Mouse (Mus musculus) stomach, embryonic 14.5 days (tissue): Measurements from ENCODE around the gene Prickle1. TPM values are rescaled to one million over a fixed set of nuclear protein-coding genes. Genes with fewer than 3 reads are reported as not detected.

Experiments used
- ATAC-seq: fragments of 200-750 bp; cut with Nextera tagmentation; 2 replicates; pipeline ENCODE4 v1.8.0; 2017; ENCODE audit warnings: low read depth, moderate TSS enrichment; ENCODE audit not compliant: insufficient number of reproducible peaks, insufficient read depth, low FRiP score
- H3K27ac ChIP-seq: fragments of 300-500 bp; sonication (generic); 2 replicates; pipeline ENCODE4 v1.5.1; 2014; ENCODE audit warnings: mild to moderate bottlenecking, low read length, moderate library complexity, mixed read lengths
- H3K27me3 ChIP-seq: fragments of 300-500 bp; sonication (generic); 2 replicates; pipeline ENCODE4 v1.6.1; 2014; ENCODE audit warnings: low read length, control low read depth, mixed read lengths; ENCODE audit not compliant: control insufficient read depth, insufficient read depth
- H3K36me3 ChIP-seq: fragments of 300-500 bp; sonication (generic); 2 replicates; pipeline ENCODE4 v1.6.1; 2014; ENCODE audit warnings: mild to moderate bottlenecking, control low read depth, low read length, moderate library complexity, mixed read lengths; ENCODE audit not compliant: control insufficient read depth, insufficient read depth
- H3K4me1 ChIP-seq: fragments of 300-500 bp; sonication (generic); 2 replicates; pipeline ENCODE4 v1.6.1; 2014; ENCODE audit warnings: low read length, control low read depth, mixed read lengths; ENCODE audit not compliant: control insufficient read depth, insufficient read depth
- H3K4me2 ChIP-seq: fragments of 300-500 bp; sonication (generic); replicated peaks from 2 replicates; pipeline ENCODE4 v1.6.1; 2014; ENCODE audit warnings: low read depth, low read length, control low read depth
- H3K4me3 ChIP-seq: fragments of 300-500 bp; sonication (generic); 2 replicates; pipeline ENCODE4 v1.5.1; 2014; ENCODE audit warnings: low read depth, low read length, control low read depth
- H3K9ac ChIP-seq: fragments of 300-500 bp; sonication (generic); replicated peaks from 2 replicates; pipeline ENCODE4 v1.6.1; 2014; ENCODE audit warnings: low read depth, mild to moderate bottlenecking, control low read depth, low read length, moderate library complexity, mixed read lengths
- H3K9me3 ChIP-seq: fragments of 300-500 bp; sonication (generic); 2 replicates; pipeline ENCODE4 v1.6.1; 2016; ENCODE audit warnings: low read depth, low read length, control low read depth; ENCODE audit not compliant: control insufficient read depth
- WGBS: fragments of 180-500 bp; shearing (Covaris S2); extraction: QIAGEN DNeasy Blood & Tissue Kit; methylation state at CpG from one replicate; pipeline ENCODE4 v1.1.7; 2014; 5-methylcytosine and 5-hydroxymethylcytosine counted together
- polyA plus RNA-seq: library from polyadenylated mRNA; unstranded; fragments of >200 nt; fragmentation: Nextera tagmentation; extraction: Ambion mirVana; gene quantifications from 2 replicates; pipeline ENCODE4 v1.2.1, GENCODE M21; 2014

The Prickle1 gene
- polyA plus RNA-seq, 1 experiment from 2014 or later: 23.6 TPM

GRCm38 (mm10) chr15:93602850-93603249 is 7.2 kb upstream of the Prickle1 start:
- H3K9me3 ChIP-seq: no peaks in the 10 kb centered on the region
- no peak overlapping the region for H3K9ac ChIP-seq
- H3K27ac ChIP-seq: no peak overlapping the region
- H3K36me3 ChIP-seq: no peaks in the 10 kb centered on the region
- H3K4me3 ChIP-seq: no peak overlapping the region
- H3K27me3 ChIP-seq: no peaks in the 10 kb centered on the region
- 85% methylated on average over 6 of the region's 6 CpGs for WGBS
- no peaks in the 10 kb centered on the region for H3K4me1 ChIP-seq
- H3K4me2 ChIP-seq: no peak overlapping the region
- no peak for ATAC-seq

GRCm38 (mm10) chr15:93601461-93602015 is 5.8 kb upstream of the Prickle1 start:
- Histone ChIP-seq H3K9me3 (no peaks in the 10 kb centered on the region), H3K9ac (no peak overlapping the region), H3K4me1 (peaks cover 3% of the 10 kb centered on the region), H3K36me3 (no peaks in the 10 kb centered on the region), H3K4me3 (no peak overlapping the region), H3K27me3 (no peaks in the 10 kb centered on the region), H3K27ac (no peak overlapping the region), H3K4me2 (no peak overlapping the region)
- no peak for ATAC-seq
- WGBS: 90% methylated on average over 13 of the region's 13 CpGs

GRCm38 (mm10) chr15:93596991-93597390 is 1.3 kb upstream of the Prickle1 start:
- Histone ChIP-seq H3K4me3 (peak overlapping the region; percentile 91; the same call in 1 of the 2 replicates), H3K9ac (no peak overlapping the region)
- ATAC-seq: no peak

GRCm38 (mm10) chr15:93596285-93596684 is 594 bp upstream of the Prickle1 start:
- peak; percentile 39; the same call in 1 of the 2 replicates for ATAC-seq
- H3K4me2 ChIP-seq: peak overlapping the region; percentile 63
- under 1% methylated on average over 11 of the region's 11 CpGs for WGBS
- H3K4me3 ChIP-seq: peak overlapping the region; percentile 91
- no peaks in the 10 kb centered on the region for H3K27me3 ChIP-seq
- H3K27ac ChIP-seq: peak overlapping the region; percentile 56; the same call in 1 of the 2 replicates
- no peaks in the 10 kb centered on the region for H3K9me3 ChIP-seq
- H3K36me3 ChIP-seq: no peaks in the 10 kb centered on the region
- peak overlapping the region; percentile 87; the same call in 1 of the 2 replicates for H3K9ac ChIP-seq
- H3K4me1 ChIP-seq: peaks cover 16% of the 10 kb centered on the region

More at GRCm38 (mm10) chr15:93596991-93597390, 1.3 kb upstream of the Prickle1 start:
- Histone ChIP-seq H3K4me2 (peak overlapping the region; percentile 63; the same call in 1 of the 2 replicates), H3K27me3 (no peaks in the 10 kb centered on the region), H3K4me1 (peaks cover 15% of the 10 kb centered on the region), H3K36me3 (no peaks in the 10 kb centered on the region), H3K27ac (no peak overlapping the region), H3K9me3 (no peaks in the 10 kb centered on the region)
- 68% methylated on average over 11 of the region's 11 CpGs for WGBS

- WGBS: under 1% methylated on average over 64 of the region's 64 CpGs
Observed at GRCm38 (mm10) chr15:93594888-93595698, 598 bp downstream of the Prickle1 start.

GRCm38 (mm10) chr15:93594296-93594887 is 1.3 kb downstream of the Prickle1 start:
- no peak overlapping the region for H3K9ac ChIP-seq
- H3K27me3 ChIP-seq: no peaks in the 10 kb centered on the region
- H3K9me3 ChIP-seq: no peaks in the 10 kb centered on the region
- WGBS: 5% methylated on average over 10 of the region's 10 CpGs
- H3K4me2 ChIP-seq: peak overlapping the region; percentile 63
- H3K36me3 ChIP-seq: no peaks in the 10 kb centered on the region
- H3K27ac ChIP-seq: no peak overlapping the region
- H3K4me3 ChIP-seq: peak overlapping the region; percentile 91
- ATAC-seq: no peak
- H3K4me1 ChIP-seq: peaks cover 25% of the 10 kb centered on the region

More at GRCm38 (mm10) chr15:93594888-93595698, 598 bp downstream of the Prickle1 start:
- H3K4me2 ChIP-seq: peak overlapping the region; percentile 63
- peak overlapping the region; percentile 91 for H3K4me3 ChIP-seq
- peaks cover 20% of the 10 kb centered on the region for H3K4me1 ChIP-seq
- H3K9me3 ChIP-seq: no peaks in the 10 kb centered on the region
- no peaks in the 10 kb centered on the region for H3K27me3 ChIP-seq
- ATAC-seq: peak; percentile 44
- no peaks in the 10 kb centered on the region for H3K36me3 ChIP-seq
- peak overlapping the region; percentile 87 for H3K9ac ChIP-seq
- H3K27ac ChIP-seq: peak overlapping the region; percentile 90

GRCm38 (mm10) chr15:93592596-93592995 is 3.1 kb downstream of the Prickle1 start:
- no peak overlapping the region for H3K4me3 ChIP-seq

GRCm38 (mm10) chr15:93591831-93592321 is 3.8 kb downstream of the Prickle1 start:
- Histone ChIP-seq H3K4me2 (peak overlapping the region; percentile 40), H3K9ac (no peak overlapping the region), H3K9me3 (no peaks in the 10 kb centered on the region), H3K27me3 (no peaks in the 10 kb centered on the region), H3K4me1 (peaks cover 31% of the 10 kb centered on the region), H3K27ac (peak overlapping the region; percentile 39; the same call in 1 of the 2 replicates), H3K4me3 (peak overlapping the region; percentile 17), H3K36me3 (no peaks in the 10 kb centered on the region)
- 7% methylated on average over 12 of the region's 12 CpGs for WGBS
- ATAC-seq: peak; percentile 38; the same call in 1 of the 2 replicates

More at GRCm38 (mm10) chr15:93592596-93592995, 3.1 kb downstream of the Prickle1 start:
- no peak overlapping the region for H3K27ac ChIP-seq
- no peak overlapping the region for H3K9ac ChIP-seq
- peak overlapping the region; percentile 40 for H3K4me2 ChIP-seq
- peaks cover 31% of the 10 kb centered on the region for H3K4me1 ChIP-seq
- no peaks in the 10 kb centered on the region for H3K36me3 ChIP-seq
- H3K27me3 ChIP-seq: no peaks in the 10 kb centered on the region
- no peaks in the 10 kb centered on the region for H3K9me3 ChIP-seq
- WGBS: 45% methylated on average over 3 of the region's 3 CpGs
- no peak for ATAC-seq
